Mouse (Mus musculus) hindbrain, embryonic 10.5 days (tissue): ENCODE measurements around the gene Htr5b. TPM values are rescaled to one million over a fixed set of nuclear protein-coding genes. Genes with fewer than 3 reads are reported as not detected.
A peak's percentile ranks its signal among the peaks of the same experiment; 100 is the strongest.

Experiments used
- DNase-seq: peaks from one replicate; pipeline ENCODE4 v3.0.0-alpha.2; 2017; ENCODE audit warnings: low spot score
- H3K27ac ChIP-seq: fragments of 300-500 bp; sonication (generic); 2 replicates; pipeline ENCODE4 v1.5.1; 2016; ENCODE audit warnings: mild to moderate bottlenecking, moderate library complexity
- H3K27me3 ChIP-seq: fragments of 300-500 bp; sonication (generic); 2 replicates; pipeline ENCODE4 v1.6.1; 2016; ENCODE audit warnings: mild to moderate bottlenecking; ENCODE audit not compliant: poor library complexity, insufficient read depth, severe bottlenecking
- H3K36me3 ChIP-seq: fragments of 300-500 bp; sonication (generic); 2 replicates; pipeline ENCODE4 v1.6.1; 2016; ENCODE audit warnings: mild to moderate bottlenecking, moderate library complexity
- H3K4me1 ChIP-seq: fragments of 300-500 bp; sonication (generic); replicated peaks from 2 replicates; pipeline ENCODE4 v1.6.1; 2016; ENCODE audit warnings: mild to moderate bottlenecking
- H3K4me3 ChIP-seq: fragments of 300-500 bp; sonication (generic); 2 replicates; pipeline ENCODE4 v1.5.1; 2016; ENCODE audit warnings: mild to moderate bottlenecking, moderate library complexity
- H3K9me3 ChIP-seq: fragments of 300-500 bp; sonication (generic); 2 replicates; pipeline ENCODE4 v1.6.1; 2016; ENCODE audit warnings: mild to moderate bottlenecking, moderate library complexity
- WGBS: fragments of 180-500 bp; shearing (Covaris S2); methylation state at CpG from one replicate; pipeline ENCODE4 v1.1.7; 2016; 5-methylcytosine and 5-hydroxymethylcytosine counted together
- polyA plus RNA-seq: library from polyadenylated mRNA; unstranded; fragments of >200 nt; fragmentation: Nextera tagmentation; extraction: Ambion mirVana; gene quantifications from 2 replicates; pipeline ENCODE4 v1.2.1, GENCODE M21; 2016

The Htr5b gene
- polyA plus RNA-seq, result 0.08 and 0.14 TPM in 2 replicates

- Histone ChIP-seq H3K9me3 (no peaks in the 10 kb centered on the region), H3K27me3 (peaks cover 45% of the 10 kb centered on the region), H3K36me3 (no peaks in the 10 kb centered on the region), H3K4me3 (peak within 1 kb of the TSS; percentile 52), H3K4me1 (peaks cover 16% of the 10 kb centered on the region), H3K27ac (no peak within 1 kb of the TSS)
- peak; percentile 71 for DNase-seq
- under 1% methylated on average over 11 of the region's 11 CpGs for WGBS
These were observed at the start of gene Htr5b for GRCm38 (mm10) chr1:121528399-121528720. Gene Htr5b, minus strand, starts transcription at chr1:121528465.

- no peaks in the 10 kb centered on the region for H3K27me3 ChIP-seq
- H3K4me3 ChIP-seq, result no peak overlapping the region
- H3K27ac ChIP-seq, result no peak overlapping the region
- H3K9me3 ChIP-seq, result no peaks in the 10 kb centered on the region
- WGBS, result 27% methylated on average over 1 of the region's 1 CpGs
- no peaks in the 10 kb centered on the region for H3K4me1 ChIP-seq
- no peak for DNase-seq
- H3K36me3 ChIP-seq, result no peaks in the 10 kb centered on the region
These were observed 49.2 kb upstream of the Htr5b start for GRCm38 (mm10) chr1:121577491-121577890.

- peaks cover 2% of the 10 kb centered on the region for H3K36me3 ChIP-seq
- H3K9me3 ChIP-seq, result no peaks in the 10 kb centered on the region
- WGBS, result 83% methylated on average over 7 of the region's 7 CpGs
- H3K4me3 ChIP-seq, result no peak overlapping the region
- H3K27me3 ChIP-seq, result no peaks in the 10 kb centered on the region
- H3K4me1 ChIP-seq, result peaks cover 9% of the 10 kb centered on the region
- DNase-seq, result no peak
- H3K27ac ChIP-seq, result no peak overlapping the region
These were observed 42.3 kb upstream of the Htr5b start for GRCm38 (mm10) chr1:121570522-121570921.

- Histone ChIP-seq H3K4me3 (peak within 1 kb of the TSS; percentile 85), H3K27me3 (no peaks in the 10 kb centered on the region), H3K9me3 (no peaks in the 10 kb centered on the region), H3K4me1 (peaks cover 9% of the 10 kb centered on the region), H3K27ac (peak within 1 kb of the TSS; percentile 85), H3K36me3 (peaks cover 29% of the 10 kb centered on the region)
- 6% methylated on average over 53 of the region's 53 CpGs for WGBS
- peak; percentile 95 for DNase-seq
These were observed 39.5 kb upstream of the Htr5b start, which contains the start of gene Ddx18 for GRCm38 (mm10) chr1:121567521-121568489. Gene Ddx18, minus strand, starts transcription at chr1:121567989.

GRCm38 (mm10) chr1:121557861-121558260 is 29.6 kb upstream of the Htr5b start:
- H3K36me3 ChIP-seq, result peaks cover 99% of the 10 kb centered on the region
- no peaks in the 10 kb centered on the region for H3K4me1 ChIP-seq
- no peak overlapping the region for H3K4me3 ChIP-seq
- DNase-seq, result no peak
- WGBS, result 95% methylated on average over 5 of the region's 5 CpGs
- no peaks in the 10 kb centered on the region for H3K27me3 ChIP-seq
- H3K9me3 ChIP-seq, result no peaks in the 10 kb centered on the region
- no peak overlapping the region for H3K27ac ChIP-seq

- Histone ChIP-seq H3K9me3 (no peaks in the 10 kb centered on the region), H3K27me3 (no peaks in the 10 kb centered on the region), H3K27ac (no peak overlapping the region), H3K4me1 (no peaks in the 10 kb centered on the region), H3K36me3 (peaks cover 72% of the 10 kb centered on the region), H3K4me3 (no peak overlapping the region)
- DNase-seq, result no peak
- 86% methylated on average over 7 of the region's 7 CpGs for WGBS
These were observed 23.2 kb upstream of the Htr5b start for GRCm38 (mm10) chr1:121551457-121551835.

- no peaks in the 10 kb centered on the region for H3K27me3 ChIP-seq
- WGBS, result 88% methylated on average over 16 of the region's 16 CpGs
- peaks cover 67% of the 10 kb centered on the region for H3K36me3 ChIP-seq
- DNase-seq, result no peak
- no peak overlapping the region for H3K4me3 ChIP-seq
- no peak overlapping the region for H3K27ac ChIP-seq
- H3K9me3 ChIP-seq, result no peaks in the 10 kb centered on the region
- H3K4me1 ChIP-seq, result no peaks in the 10 kb centered on the region
These were observed 22.7 kb upstream of the Htr5b start for GRCm38 (mm10) chr1:121550801-121551456.

- DNase-seq, result no peak
- H3K4me3 ChIP-seq, result no peak overlapping the region
- no peaks in the 10 kb centered on the region for H3K4me1 ChIP-seq
- no peaks in the 10 kb centered on the region for H3K9me3 ChIP-seq
- peaks cover 52% of the 10 kb centered on the region for H3K36me3 ChIP-seq
- no peak overlapping the region for H3K27ac ChIP-seq
- WGBS, result 74% methylated on average over 4 of the region's 4 CpGs
- H3K27me3 ChIP-seq, result no peaks in the 10 kb centered on the region
These were observed 21.2 kb upstream of the Htr5b start for GRCm38 (mm10) chr1:121549456-121549855.

- Histone ChIP-seq H3K27ac (no peak overlapping the region), H3K9me3 (no peaks in the 10 kb centered on the region), H3K27me3 (no peaks in the 10 kb centered on the region), H3K4me3 (no peak overlapping the region), H3K36me3 (peaks cover 44% of the 10 kb centered on the region), H3K4me1 (no peaks in the 10 kb centered on the region)
- no peak for DNase-seq
- 92% methylated on average over 4 of the region's 4 CpGs for WGBS
These were observed 20.4 kb upstream of the Htr5b start for GRCm38 (mm10) chr1:121548667-121549066.

GRCm38 (mm10) chr1:121546844-121547243 is 18.6 kb upstream of the Htr5b start:
- Histone ChIP-seq H3K4me1 (no peaks in the 10 kb centered on the region), H3K27me3 (no peaks in the 10 kb centered on the region), H3K4me3 (no peak overlapping the region), H3K36me3 (peaks cover 26% of the 10 kb centered on the region), H3K27ac (no peak overlapping the region), H3K9me3 (no peaks in the 10 kb centered on the region)
- WGBS, result 86% methylated on average over 2 of the region's 2 CpGs
- no peak for DNase-seq

GRCm38 (mm10) chr1:121540361-121540760 is 12.1 kb upstream of the Htr5b start:
- Histone ChIP-seq H3K27me3 (no peaks in the 10 kb centered on the region), H3K9me3 (no peaks in the 10 kb centered on the region), H3K27ac (no peak overlapping the region), H3K4me3 (no peak overlapping the region), H3K4me1 (no peaks in the 10 kb centered on the region), H3K36me3 (no peaks in the 10 kb centered on the region)
- 78% methylated on average over 8 of the region's 8 CpGs for WGBS
- no peak for DNase-seq

- Histone ChIP-seq H3K4me3 (no peak overlapping the region), H3K27me3 (peaks cover 35% of the 10 kb centered on the region), H3K27ac (no peak overlapping the region), H3K36me3 (no peaks in the 10 kb centered on the region), H3K4me1 (peaks cover 16% of the 10 kb centered on the region), H3K9me3 (no peaks in the 10 kb centered on the region)
- WGBS, result 74% methylated on average over 7 of the region's 7 CpGs
- DNase-seq, result no peak
These were observed 3.2 kb upstream of the Htr5b start for GRCm38 (mm10) chr1:121531439-121531838.

- H3K4me3 ChIP-seq, result no peak overlapping the region
- no peak for DNase-seq
- H3K36me3 ChIP-seq, result no peaks in the 10 kb centered on the region
- peaks cover 45% of the 10 kb centered on the region for H3K27me3 ChIP-seq
- H3K4me1 ChIP-seq, result peaks cover 16% of the 10 kb centered on the region
- WGBS, result 88% methylated on average over 6 of the region's 6 CpGs
- no peak overlapping the region for H3K27ac ChIP-seq
- H3K9me3 ChIP-seq, result no peaks in the 10 kb centered on the region
These were observed 1.0 kb upstream of the Htr5b start for GRCm38 (mm10) chr1:121529286-121529685.
